Mouse (Mus musculus): ENCODE data around the gene Gm3252. TPM values are rescaled to one million over a fixed set of nuclear protein-coding genes. Genes with fewer than 3 reads are reported as not detected.
"Not testable (repeated sequence)": the region's sequence is repeated elsewhere in the genome, so short reads cannot be mapped to it uniquely, and the experiment has no call there.

Gm3252 gene
- polyA plus RNA-seq (2012; rRNA removed): 1.1 TPM in 1 of 2 replicates, not detected in the other

GRCm38 (mm10) chr14:4726038-4726880 lies at the start of gene Gm3252:
Gene Gm3252 (plus strand): TSS chr14:4726775.
- not testable (repeated sequence) for DNase-seq (ENCODE audit: low read depth, low spot score)
- 6% methylated on average over 16 of the region's 47 CpGs for WGBS

GRCm38 (mm10) chr14:4708938-4709337 lies 17.6 kb upstream of the Gm3252 start, which contains the start of gene Gm7876:
Gene Gm7876 (plus strand): TSS chr14:4709238.
- WGBS: 82% methylated on average over 1 of the region's 2 CpGs
- DNase-seq (ENCODE audit: low read depth, low spot score): not testable (repeated sequence)

- not testable (repeated sequence) for DNase-seq (ENCODE audit: low read depth, low spot score)
- WGBS: 47% methylated on average over 1 of the region's 2 CpGs
These were observed 49.5 kb downstream of the Gm3252 start, which contains the start of gene Gm9602 for GRCm38 (mm10) chr14:4776037-4776436. Gene Gm9602 (plus strand): TSS chr14:4776337.

Other genes starting within 250 kb of the Gm3252 start
- gene Gm3182, start 245.0 kb upstream of the Gm3252 start, polyA plus RNA-seq (2012; rRNA removed): not detected in 2 replicates
- gene Gm3047, start 171.4 kb upstream of the Gm3252 start, polyA plus RNA-seq (2012; rRNA removed): not detected in 2 replicates
- not detected in 2 replicates for gene Gm8159, start 94.4 kb upstream of the Gm3252 start, polyA plus RNA-seq (2012; rRNA removed)
- gene Gm3239, start 62.6 kb upstream of the Gm3252 start, polyA plus RNA-seq (2012; rRNA removed): 0.07 TPM in 1 of 2 replicates, not detected in the other
- gene Gm7876, start 17.5 kb upstream of the Gm3252 start, polyA plus RNA-seq (2012; rRNA removed): not detected in 2 replicates
- not detected in 2 replicates for gene Gm9602, start 49.6 kb downstream of the Gm3252 start, polyA plus RNA-seq (2012; rRNA removed)
- not detected in 2 replicates for gene Gm3269, start 111.3 kb downstream of the Gm3252 start, polyA plus RNA-seq (2012; rRNA removed)
- not detected in 2 replicates for gene Gm3264, start 128.8 kb downstream of the Gm3252 start, polyA plus RNA-seq (2012; rRNA removed)
- gene Gm3278, start 165.6 kb downstream of the Gm3252 start, polyA plus RNA-seq (2012; rRNA removed): not detected in 2 replicates

Data from large intestine, adult 2 months (tissue).